Mouse (Mus musculus): Measurements from ENCODE around the gene Ajm1. TPM values are rescaled to one million over a fixed set of nuclear protein-coding genes. Genes with fewer than 3 reads are reported as not detected.

Ajm1 gene
- total and polyA plus RNA-seq, 3 experiments: 0.05 to 1.1 (median 0.35) TPM

GRCm38 (mm10) chr2:25585601-25586000 lies 4.0 kb upstream of the Ajm1 start:
- no peaks in the 10 kb centered on the region for H3K27me3 ChIP-seq (ENCODE audit: insufficient read depth, low read length)
- H3K9me3 ChIP-seq (replicated peaks): peaks cover under 1% of the 10 kb centered on the region; the same call in 1 of the 2 replicates
- H3K36me3 ChIP-seq (replicated peaks): peaks cover 88% of the 10 kb centered on the region
- ATAC-seq (ENCODE audit: extremely low read depth, insufficient number of reproducible peaks, low FRiP score, poor library complexity, severe bottlenecking): no peak
- peaks cover 29% of the 10 kb centered on the region for H3K4me1 ChIP-seq (ENCODE audit: insufficient read depth, low read depth, low read length)
- no peak for TF ChIP-seq POLR2AphosphoS5 (IDR thresholded peaks at IDR 0.05; ENCODE audit: insufficient replicate concordance, low read depth, low read length)
- TF ChIP-seq GATA2 (IDR thresholded peaks at IDR 0.05; ENCODE audit: borderline replicate concordance, low read depth, low read length): no peak
- no peak for DNase-seq (ENCODE audit: low spot score)
- H3K4me3 ChIP-seq (ENCODE audit: low read depth, low read length): no peak overlapping the region

GRCm38 (mm10) chr2:25584856-25585255 lies 3.3 kb upstream of the Ajm1 start:
- TF ChIP-seq GATA1 (IDR thresholded peaks at IDR 0.05; ENCODE audit: borderline replicate concordance, low read length): no peak
- TF ChIP-seq GATA2 (IDR thresholded peaks at IDR 0.05; ENCODE audit: borderline replicate concordance, low read depth, low read length): no peak
- TF ChIP-seq TAL1 (conservative IDR thresholded peaks at IDR 0.05; ENCODE audit: low read depth, low read length): no peak
- TF ChIP-seq POLR2AphosphoS5 (IDR thresholded peaks at IDR 0.05; ENCODE audit: insufficient replicate concordance, low read depth, low read length): no peak
- TF ChIP-seq CTCF (IDR thresholded peaks at IDR 0.05; ENCODE audit: low read depth, low read length): no peak
- ATAC-seq (ENCODE audit: extremely low read depth, insufficient number of reproducible peaks, low FRiP score, poor library complexity, severe bottlenecking): no peak
- H3K36me3 ChIP-seq (replicated peaks): peaks cover 81% of the 10 kb centered on the region
- peaks cover 8% of the 10 kb centered on the region for H3K9me3 ChIP-seq (replicated peaks)
- H3K4me3 ChIP-seq (ENCODE audit: low read depth, low read length): no peak overlapping the region
- peaks cover under 1% of the 10 kb centered on the region; the same call in 1 of the 2 replicates for H3K27me3 ChIP-seq (ENCODE audit: insufficient read depth, low read length)
- no peak for DNase-seq (ENCODE audit: low spot score)
- H3K4me1 ChIP-seq (ENCODE audit: insufficient read depth, low read depth, low read length): peaks cover 30% of the 10 kb centered on the region

GRCm38 (mm10) chr2:25584152-25584551 lies 2.6 kb upstream of the Ajm1 start:
- ATAC-seq (ENCODE audit: extremely low read depth, insufficient number of reproducible peaks, low FRiP score, poor library complexity, severe bottlenecking): no peak
- peaks cover 15% of the 10 kb centered on the region for H3K9me3 ChIP-seq (replicated peaks)
- H3K4me1 ChIP-seq (ENCODE audit: insufficient read depth, low read depth, low read length): peaks cover 30% of the 10 kb centered on the region
- H3K27me3 ChIP-seq (ENCODE audit: insufficient read depth, low read length): peaks cover 4% of the 10 kb centered on the region; the same call in 1 of the 2 replicates
- TF ChIP-seq GATA1 (IDR thresholded peaks at IDR 0.05; ENCODE audit: borderline replicate concordance, low read length) (no peak), POLR2AphosphoS5 (IDR thresholded peaks at IDR 0.05; ENCODE audit: insufficient replicate concordance, low read depth, low read length) (no peak), GATA2 (IDR thresholded peaks at IDR 0.05; ENCODE audit: borderline replicate concordance, low read depth, low read length) (no peak), TAL1 (conservative IDR thresholded peaks at IDR 0.05; ENCODE audit: low read depth, low read length) (no peak), CTCF (IDR thresholded peaks at IDR 0.05; ENCODE audit: low read depth, low read length) (no peak)
- H3K36me3 ChIP-seq (replicated peaks): peaks cover 74% of the 10 kb centered on the region
- no peak overlapping the region for H3K4me3 ChIP-seq (ENCODE audit: low read depth, low read length)
- no peak for DNase-seq (ENCODE audit: low spot score)

- peaks cover 30% of the 10 kb centered on the region for H3K4me1 ChIP-seq (ENCODE audit: insufficient read depth, low read depth, low read length)
- peaks cover 4% of the 10 kb centered on the region; the same call in 1 of the 2 replicates for H3K27me3 ChIP-seq (ENCODE audit: insufficient read depth, low read length)
- H3K4me3 ChIP-seq (ENCODE audit: low read depth, low read length): no peak overlapping the region
- peaks cover 68% of the 10 kb centered on the region for H3K36me3 ChIP-seq (replicated peaks)
- ATAC-seq (ENCODE audit: extremely low read depth, insufficient number of reproducible peaks, low FRiP score, poor library complexity, severe bottlenecking) (no peak), DNase-seq (ENCODE audit: low spot score) (no peak)
- TF ChIP-seq GATA2 (IDR thresholded peaks at IDR 0.05; ENCODE audit: borderline replicate concordance, low read depth, low read length): no peak
- no peak for TF ChIP-seq POLR2AphosphoS5 (IDR thresholded peaks at IDR 0.05; ENCODE audit: insufficient replicate concordance, low read depth, low read length)
- TF ChIP-seq CTCF (IDR thresholded peaks at IDR 0.05; ENCODE audit: low read depth, low read length): no peak
- no peak for TF ChIP-seq GATA1 (IDR thresholded peaks at IDR 0.05; ENCODE audit: borderline replicate concordance, low read length)
- no peak for TF ChIP-seq TAL1 (conservative IDR thresholded peaks at IDR 0.05; ENCODE audit: low read depth, low read length)
- peaks cover 21% of the 10 kb centered on the region for H3K9me3 ChIP-seq (replicated peaks)
Measured at GRCm38 (mm10) chr2:25583571-25583970, 2.0 kb upstream of the Ajm1 start.

GRCm38 (mm10) chr2:25583120-25583481 lies 1.5 kb upstream of the Ajm1 start:
- H3K4me1 ChIP-seq (ENCODE audit: insufficient read depth, low read depth, low read length): peaks cover 28% of the 10 kb centered on the region
- no peak for DNase-seq (ENCODE audit: low spot score)
- H3K27me3 ChIP-seq (ENCODE audit: insufficient read depth, low read length): peaks cover 4% of the 10 kb centered on the region; the same call in 1 of the 2 replicates
- ATAC-seq (ENCODE audit: extremely low read depth, insufficient number of reproducible peaks, low FRiP score, poor library complexity, severe bottlenecking): no peak
- TF ChIP-seq POLR2AphosphoS5 (IDR thresholded peaks at IDR 0.05; ENCODE audit: insufficient replicate concordance, low read depth, low read length) (no peak), GATA2 (IDR thresholded peaks at IDR 0.05; ENCODE audit: borderline replicate concordance, low read depth, low read length) (no peak), GATA1 (IDR thresholded peaks at IDR 0.05; ENCODE audit: borderline replicate concordance, low read length) (no peak), TAL1 (conservative IDR thresholded peaks at IDR 0.05; ENCODE audit: low read depth, low read length) (no peak), CTCF (IDR thresholded peaks at IDR 0.05; ENCODE audit: low read depth, low read length) (no peak)
- no peak overlapping the region for H3K4me3 ChIP-seq (ENCODE audit: low read depth, low read length)
- peaks cover 26% of the 10 kb centered on the region for H3K9me3 ChIP-seq (replicated peaks)
- H3K36me3 ChIP-seq (replicated peaks): peaks cover 63% of the 10 kb centered on the region

GRCm38 (mm10) chr2:25582466-25583119 lies 1.0 kb upstream of the Ajm1 start:
- DNase-seq (ENCODE audit: low spot score) (no peak), ATAC-seq (ENCODE audit: extremely low read depth, insufficient number of reproducible peaks, low FRiP score, poor library complexity, severe bottlenecking) (no peak)
- peaks cover 58% of the 10 kb centered on the region for H3K36me3 ChIP-seq (replicated peaks)
- peaks cover 28% of the 10 kb centered on the region for H3K4me1 ChIP-seq (ENCODE audit: insufficient read depth, low read depth, low read length)
- H3K9me3 ChIP-seq (replicated peaks): peaks cover 31% of the 10 kb centered on the region
- peaks cover 4% of the 10 kb centered on the region; the same call in 1 of the 2 replicates for H3K27me3 ChIP-seq (ENCODE audit: insufficient read depth, low read length)
- H3K4me3 ChIP-seq (ENCODE audit: low read depth, low read length): no peak overlapping the region
- TF ChIP-seq GATA1 (IDR thresholded peaks at IDR 0.05; ENCODE audit: borderline replicate concordance, low read length): no peak

All from G1E (cell line).